Mouse (Mus musculus): ENCODE measurements at regions not wholly inside any gene's neighbourhood (a gene's known extent, or its start where the extent isn't known, plus 50 kb on each side); places are given as distances from the start of the nearest gene placed in this dataset.
A peak's percentile ranks its signal among the peaks of the same experiment; 100 is the strongest.
"Not testable (repeated sequence)": the region's sequence is repeated elsewhere in the genome, so short reads cannot be mapped to it uniquely, and the experiment has no call there.

- not testable (repeated sequence) for DNase-seq (ENCODE audit: low read depth, low spot score)
Observed at GRCm38 (mm10) chr13:11030874-11031273, 670.2 kb upstream of the Chrm3 start.

GRCm38 (mm10) chr13:11030381-11030780 lies 669.7 kb upstream of the Chrm3 start:
- DNase-seq (ENCODE audit: low read depth, low spot score), result no peak

- DNase-seq (ENCODE audit: low read depth, low spot score), result no peak
Observed at GRCm38 (mm10) chr13:11025918-11026317, 665.3 kb upstream of the Chrm3 start.

GRCm38 (mm10) chr13:11024441-11024840 lies 663.8 kb upstream of the Chrm3 start:
- no peak for DNase-seq (ENCODE audit: low read depth, low spot score)

- DNase-seq (ENCODE audit: low read depth, low spot score), result no peak
Observed at GRCm38 (mm10) chr13:11017584-11017983, 656.9 kb upstream of the Chrm3 start.

GRCm38 (mm10) chr13:11005374-11005773 lies 644.7 kb upstream of the Chrm3 start:
- no peak for DNase-seq (ENCODE audit: low read depth, low spot score)

- DNase-seq (ENCODE audit: low read depth, low spot score), result no peak
Observed at GRCm38 (mm10) chr13:10991151-10991550, 630.5 kb upstream of the Chrm3 start.

GRCm38 (mm10) chr13:10990503-10991025 lies 629.9 kb upstream of the Chrm3 start:
- no peak for DNase-seq (ENCODE audit: low read depth, low spot score)

GRCm38 (mm10) chr13:10989095-10989814 lies 628.6 kb upstream of the Chrm3 start:
- DNase-seq (ENCODE audit: low read depth, low spot score), result no peak

GRCm38 (mm10) chr13:10983736-10984135 lies 623.1 kb upstream of the Chrm3 start:
- no peak for DNase-seq (ENCODE audit: low read depth, low spot score)

- DNase-seq (ENCODE audit: low read depth, low spot score), result no peak
Observed at GRCm38 (mm10) chr13:10982543-10982942, 621.9 kb upstream of the Chrm3 start.

- DNase-seq (ENCODE audit: low read depth, low spot score), result no peak
Observed at GRCm38 (mm10) chr13:10971932-10972331, 611.3 kb upstream of the Chrm3 start.

- no peak for DNase-seq (ENCODE audit: low read depth, low spot score)
Observed at GRCm38 (mm10) chr13:10970721-10971120, 610.1 kb upstream of the Chrm3 start.

- no peak for DNase-seq (ENCODE audit: low read depth, low spot score)
Observed at GRCm38 (mm10) chr13:10952923-10953322, 592.3 kb upstream of the Chrm3 start.

GRCm38 (mm10) chr13:10950658-10951057 lies 590.0 kb upstream of the Chrm3 start:
- DNase-seq (ENCODE audit: low read depth, low spot score), result not testable (repeated sequence)

GRCm38 (mm10) chr13:10947398-10947797 lies 586.8 kb upstream of the Chrm3 start:
- no peak for DNase-seq (ENCODE audit: low read depth, low spot score)

GRCm38 (mm10) chr13:10943877-10944276 lies 583.2 kb upstream of the Chrm3 start:
- DNase-seq (ENCODE audit: low read depth, low spot score), result no peak

- peak; percentile 14 for DNase-seq (ENCODE audit: low read depth, low spot score)
Observed at GRCm38 (mm10) chr13:10942031-10942655, 581.5 kb upstream of the Chrm3 start.

GRCm38 (mm10) chr13:10938233-10938632 lies 577.6 kb upstream of the Chrm3 start:
- DNase-seq (ENCODE audit: low read depth, low spot score), result no peak

- no peak for DNase-seq (ENCODE audit: low read depth, low spot score)
Observed at GRCm38 (mm10) chr13:10930741-10931140, 570.1 kb upstream of the Chrm3 start.

GRCm38 (mm10) chr13:10914377-10914776 lies 553.7 kb upstream of the Chrm3 start:
- no peak for DNase-seq (ENCODE audit: low read depth, low spot score)

- DNase-seq (ENCODE audit: low read depth, low spot score), result no peak
Observed at GRCm38 (mm10) chr13:10909122-10909751, 548.6 kb upstream of the Chrm3 start.

- DNase-seq (ENCODE audit: low read depth, low spot score), result no peak
Observed at GRCm38 (mm10) chr13:10867864-10868263, 507.2 kb upstream of the Chrm3 start.
